Mouse (Mus musculus) ES-E14 (cell line): ENCODE results near the gene Dytn. TPM values are rescaled to one million over a fixed set of nuclear protein-coding genes. Genes with fewer than 3 reads are reported as not detected.

ENCODE experiments used
- DNase-seq: peaks from one replicate; pipeline ENCODE4 v3.0.0-alpha.2; 2013; ENCODE audit warnings: low read depth, low spot score
- H3K27ac ChIP-seq: 2 replicates; pipeline ENCODE4 v1.5.1; 2012; ENCODE audit warnings: low read depth, mild to moderate bottlenecking, low read length, moderate library complexity, mixed read lengths; ENCODE audit not compliant: poor library complexity, insufficient read depth, severe bottlenecking
- H3K36me3 ChIP-seq: 2 replicates; pipeline ENCODE4 v1.6.1; 2012; ENCODE audit warnings: mild to moderate bottlenecking, low read length, moderate library complexity, mixed read lengths; ENCODE audit not compliant: control insufficient read depth, poor library complexity, insufficient read depth, severe bottlenecking
- H3K4me1 ChIP-seq, 2 experiments: fragments of 150-350 bp in 1 of 2; sonication (generic) in 1 of 2; 2 replicates each; pipeline ENCODE4 v1.6.1; 2012; ENCODE audit warnings: low read length in 2 of 2, mild to moderate bottlenecking in 1 of 2, mixed read lengths in 1 of 2; ENCODE audit not compliant: control insufficient read depth in 2 of 2, insufficient read depth in 2 of 2, poor library complexity in 1 of 2
- H3K4me3 ChIP-seq, 2 experiments: fragments of 150-350 bp in 1 of 2; sonication (generic) in 1 of 2; 2 replicates each; pipeline ENCODE4 v1.5.1; 2012; ENCODE audit warnings: low read length in 2 of 2, low read depth in 1 of 2, mild to moderate bottlenecking in 1 of 2, mixed read lengths in 1 of 2; ENCODE audit not compliant: insufficient read depth in 1 of 2, poor library complexity in 1 of 2, severe bottlenecking in 1 of 2
- H3K9ac ChIP-seq: 2 replicates; pipeline ENCODE4 v1.6.1; 2012; ENCODE audit warnings: low read depth, mild to moderate bottlenecking, low read length, mixed read lengths; ENCODE audit not compliant: poor library complexity, insufficient read depth, severe bottlenecking
- H3K9me3 ChIP-seq: fragments of 150-350 bp; sonication (generic); 2 replicates; pipeline ENCODE4 v1.6.1; 2012; ENCODE audit warnings: low read depth, mild to moderate bottlenecking, low read length; ENCODE audit not compliant: control insufficient read depth, insufficient read depth
- CHD2 ChIP-seq: IDR thresholded peaks from 2 replicates; pipeline ENCODE4 v1.6.1; 2014; ENCODE audit warnings: mild to moderate bottlenecking, low read depth, low read length, inconsistent platforms
- HCFC1 ChIP-seq: IDR thresholded peaks from 2 replicates; pipeline ENCODE4 v1.6.1; 2012; ENCODE audit warnings: low read length, inconsistent platforms, borderline replicate concordance; ENCODE audit not compliant: insufficient read depth
- MAFK ChIP-seq: IDR thresholded peaks from 2 replicates; pipeline ENCODE4 v1.6.1; 2014; ENCODE audit warnings: mild to moderate bottlenecking, low read depth, low read length, inconsistent platforms; ENCODE audit not compliant: insufficient read depth
- ZC3H11A ChIP-seq: IDR thresholded peaks from 2 replicates; pipeline ENCODE4 v1.6.1; 2012; ENCODE audit warnings: low read depth, mild to moderate bottlenecking, inconsistent platforms, low read length, borderline replicate concordance
- ZNF384 ChIP-seq: IDR thresholded peaks from 2 replicates; pipeline ENCODE4 v1.6.1; 2012; ENCODE audit warnings: low read depth, low read length, inconsistent platforms
- in situ Hi-C, 2 experiments: fragments of 600-800 bp; cut with MboI; formaldehyde crosslinking; loops; one replicate each; pipeline ENCODE4 v1.15.1; 2025; ENCODE audit warnings: low sequenced_read_pairs in 2 of 2, inconsistent platforms in 1 of 2; ENCODE audit not compliant: unreplicated experiment in 2 of 2
- total RNA-seq: library from RNA; depleted of rRNA; stranded (reverse); fragments of 300-350 nt; gene quantifications from 2 replicates; pipeline ENCODE4 v1.2.3, GENCODE M21; 2012

Gene Dytn
- total RNA-seq, 1 experiment, result not detected

- in situ Hi-C loops, result no loop called here
- no peak overlapping the region for H3K9ac ChIP-seq
- TF ChIP-seq ZNF384 (no peak), CHD2 (no peak), ZC3H11A (no peak), HCFC1 (no peak), MAFK (no peak)
- DNase-seq, result peak; percentile 63
- no peaks in the 10 kb centered on the region for H3K36me3 ChIP-seq
- H3K4me3 ChIP-seq, result peak overlapping the region; percentile 33 to 62
- H3K9me3 ChIP-seq, result 0 out of 2 replicates have a peak, but pooled peaks cover 1% of the 10 kb centered on the region
- no peak overlapping the region for H3K27ac ChIP-seq
- 0 out of 4 replicates have a peak, but pooled peaks cover 0 to 1% of the 10 kb centered on the region in 2 experiments for H3K4me1 ChIP-seq
Observed at GRCm38 (mm10) chr1:63614594-63614993, 72.1 kb downstream of the Dytn start.

- in situ Hi-C loops, result no loop called here
- Histone ChIP-seq H3K27ac (no peak overlapping the region), H3K9me3 (no peaks in the 10 kb centered on the region), H3K4me1 (no peaks in the 10 kb centered on the region), H3K4me3 (no peak overlapping the region), H3K9ac (no peak overlapping the region), H3K36me3 (no peaks in the 10 kb centered on the region)
- TF ChIP-seq HCFC1 (no peak), CHD2 (no peak), ZNF384 (no peak), MAFK (no peak), ZC3H11A (no peak; the same call in 1 of the 2 replicates)
- peak; percentile 20 for DNase-seq
Observed at GRCm38 (mm10) chr1:63609613-63610012, 77.1 kb downstream of the Dytn start.

- no peak for TF ChIP-seq HCFC1
- no peak for TF ChIP-seq MAFK
- TF ChIP-seq CHD2, result no peak
- TF ChIP-seq ZNF384, result no peak
- TF ChIP-seq ZC3H11A, result no peak
- Histone ChIP-seq H3K4me1 (no peaks in the 10 kb centered on the region), H3K36me3 (no peaks in the 10 kb centered on the region), H3K9me3 (no peaks in the 10 kb centered on the region), H3K9ac (no peak overlapping the region), H3K27ac (no peak overlapping the region), H3K4me3 (no peak overlapping the region)
- in situ Hi-C loops, result no loop called here
- DNase-seq, result no peak
Observed at GRCm38 (mm10) chr1:63603870-63604500, 82.7 kb downstream of the Dytn start.

GRCm38 (mm10) chr1:63586869-63587268, 99.9 kb downstream of the Dytn start:
- Histone ChIP-seq H3K9me3 (no peaks in the 10 kb centered on the region), H3K36me3 (peaks cover 15% of the 10 kb centered on the region), H3K4me1 (no peaks in the 10 kb centered on the region), H3K27ac (no peak overlapping the region), H3K4me3 (no peak overlapping the region), H3K9ac (no peak overlapping the region)
- DNase-seq, result no peak
- TF ChIP-seq MAFK, result no peak
- no peak for TF ChIP-seq HCFC1
- no peak for TF ChIP-seq ZNF384
- TF ChIP-seq ZC3H11A, result no peak
- in situ Hi-C loops, result no loop called here
